ENCODE assay signal across 8 mouse cellular contexts in genomic region chr4:116371676-116372075, GRCm38 (mm10).
DNase-seq lines count a peak whose midpoint lies in the region; ATAC-seq and TF ChIP-seq lines count a peak whose summit lies in the region.

No protein-coding gene starts in this region.

- no peak overlapping the region for H3K27ac ChIP-seq in cerebellum, adult 2 months (ENCODE audit: insufficient read depth, low read length)
- H3K27ac ChIP-seq in forebrain, postnatal 0 days (ENCODE audit: low read depth, low read length) = no peak overlapping the region
- H3K27ac ChIP-seq in intestine, embryonic 16.5 days (ENCODE audit: low read length) = no peak overlapping the region

- H3K9me3 ChIP-seq in forebrain, postnatal 0 days (ENCODE audit: low read length) = no peaks in the 10 kb centered on the region
- H3K9me3 ChIP-seq in intestine, embryonic 16.5 days (ENCODE audit: control insufficient read depth, low read length) = no peaks in the 10 kb centered on the region

- peaks cover 3% of the 10 kb centered on the region; the same call in 1 of the 2 replicates for H3K4me1 ChIP-seq in cerebellum, adult 2 months (ENCODE audit: control insufficient read depth, insufficient read depth, low read length)
- no peaks in the 10 kb centered on the region for H3K4me1 ChIP-seq in forebrain, postnatal 0 days (ENCODE audit: insufficient read depth)
- no peaks in the 10 kb centered on the region for H3K4me1 ChIP-seq in intestine, embryonic 16.5 days (ENCODE audit: control insufficient read depth, insufficient read depth, low read length)

- no peak overlapping the region for H3K4me3 ChIP-seq in cerebellum, adult 2 months (replicated peaks; ENCODE audit: insufficient read depth, low read depth, low read length)
- no peak overlapping the region for H3K4me3 ChIP-seq in forebrain, postnatal 0 days (ENCODE audit: low read depth, low read length)
- no peak overlapping the region for H3K4me3 ChIP-seq in intestine, embryonic 16.5 days (ENCODE audit: low read length)

- 21% methylated on average over 1 of the region's 1 CpGs for WGBS in cerebellum, adult 2 months
- WGBS in forebrain, postnatal 0 days = 20% methylated on average over 1 of the region's 1 CpGs
- 59% methylated on average over 1 of the region's 1 CpGs for WGBS in intestine, embryonic 16.5 days

- H3K4me2 ChIP-seq in forebrain, postnatal 0 days (ENCODE audit: low read depth) = no peak overlapping the region
- H3K4me2 ChIP-seq in intestine, embryonic 16.5 days (ENCODE audit: low read depth, low read length) = no peak overlapping the region

- no peaks in the 10 kb centered on the region for H3K36me3 ChIP-seq in forebrain, postnatal 0 days (ENCODE audit: insufficient read depth)
- no peaks in the 10 kb centered on the region for H3K36me3 ChIP-seq in intestine, embryonic 16.5 days (ENCODE audit: control insufficient read depth, insufficient read depth, low read length)

- H3K9ac ChIP-seq in forebrain, postnatal 0 days = no peak overlapping the region
- no peak overlapping the region for H3K9ac ChIP-seq in intestine, embryonic 16.5 days (ENCODE audit: low read depth, low read length)

- no peak for TF ChIP-seq POLR2A in cerebellum, adult 2 months (IDR thresholded peaks at IDR 0.05; ENCODE audit: borderline replicate concordance, insufficient read depth, low read length)

- no peaks in the 10 kb centered on the region for H3K27me3 ChIP-seq in cerebellum, adult 2 months (ENCODE audit: control insufficient read depth, insufficient read depth, low read length)
- no peaks in the 10 kb centered on the region for H3K27me3 ChIP-seq in forebrain, postnatal 0 days (ENCODE audit: insufficient read depth, low read length)
- no peaks in the 10 kb centered on the region for H3K27me3 ChIP-seq in intestine, embryonic 16.5 days (replicated peaks; ENCODE audit: control insufficient read depth, insufficient read depth, low read length)

- no peak for TF ChIP-seq CTCF in cerebellum, adult 2 months (IDR thresholded peaks at IDR 0.05; ENCODE audit: borderline replicate concordance, insufficient read depth, low read depth, low read length)
- TF ChIP-seq CTCF in forebrain, postnatal 0 days (IDR thresholded peaks at IDR 0.05; ENCODE audit: low read depth) = no peak

- intact Hi-C loops in heart, postnatal 14 days (cut with DNase I) = no loop called here
- intact Hi-C loops in left cerebral cortex, postnatal 36 days (cut with DNase I) = no loop called here

- peak; percentile 13 to 35 for DNase-seq in cerebellum, adult 2 months
- DNase-seq in cerebellum, adult 11 months = no peak
- peak; percentile 40 for DNase-seq in 3134 (ENCODE audit: extremely low read depth, insufficient read length, low spot score)
- peak; percentile 6 for DNase-seq in forebrain, postnatal 0 days
- DNase-seq in heart, postnatal 14 days = peak; percentile 62 to 75
- peak; percentile 33 to 44 for DNase-seq in left cerebral cortex, postnatal 36 days (ENCODE audit: low spot score in 2 of 2)

- peak; percentile 34 for ATAC-seq in forebrain, postnatal 0 days
- no peak for ATAC-seq in intestine, embryonic 16.5 days
- ATAC-seq in inflammation-experienced regulatory T-cells, adult 6 months = no peak
